Mouse (Mus musculus): ENCODE results near the gene Ttc19. TPM values are rescaled to one million over a fixed set of nuclear protein-coding genes. Genes with fewer than 3 reads are reported as not detected.

Gene Ttc19
- total RNA-seq, 2 experiments from 2014 or later, result 15.7 to 15.8 TPM

Other genes starting within 250 kb of the Ttc19 start
- 0.79 and 1.0 TPM in 2 replicates for gene Adora2b, start 32.5 kb upstream of the Ttc19 start, total RNA-seq (2014; fragmentation: Nextera tagmentation)
- 0.26 and 0.46 TPM in 2 replicates for gene Adora2b, start 32.5 kb upstream of the Ttc19 start, total RNA-seq (2017)
- 14.1 and 20.8 TPM in 2 replicates for gene Zswim7, start 98 bp upstream of the Ttc19 start, total RNA-seq (2014; fragmentation: Nextera tagmentation)
- 6.2 TPM in 2 replicates for gene Zswim7, start 98 bp upstream of the Ttc19 start, total RNA-seq (2017)
- gene Pigl, start 177.0 kb downstream of the Ttc19 start, total RNA-seq (2014; fragmentation: Nextera tagmentation), result 4.7 and 12.2 TPM in 2 replicates
- 2.5 and 3.6 TPM in 2 replicates for gene Pigl, start 177.0 kb downstream of the Ttc19 start, total RNA-seq (2017)
- 289 and 349 TPM in 2 replicates for gene Ncor1, start 177.1 kb downstream of the Ttc19 start, total RNA-seq (2014; fragmentation: Nextera tagmentation)
- gene Ncor1, start 177.1 kb downstream of the Ttc19 start, total RNA-seq (2017), result 267 and 271 TPM in 2 replicates

Data from granulocyte monocyte progenitor cell, adult 5-6 weeks (primary cell).